Mouse (Mus musculus): ENCODE results near the gene Abcc12. TPM values are rescaled to one million over a fixed set of nuclear protein-coding genes. Genes with fewer than 3 reads are reported as not detected.

Gene Abcc12
- polyA plus RNA-seq, 1 experiment from 2014 or later = 0.55 TPM

DNA sequence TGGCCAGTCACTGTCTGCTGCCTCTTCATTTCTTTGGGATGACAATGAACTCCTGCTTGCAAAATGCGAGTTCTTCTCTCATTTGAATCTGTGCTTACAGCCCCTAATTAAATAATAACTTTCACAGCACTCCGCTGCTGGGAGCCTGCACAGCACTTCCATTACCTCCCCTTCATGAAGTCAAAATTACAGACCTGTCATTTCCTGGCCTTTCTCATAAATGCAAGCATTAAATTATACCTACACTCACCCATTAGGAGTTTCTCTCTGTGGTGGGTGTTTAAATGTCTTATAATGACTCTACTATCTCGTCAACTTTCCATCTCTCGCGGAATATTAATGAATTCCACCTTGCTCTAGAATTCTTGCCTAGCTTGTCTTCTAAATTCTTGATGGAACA is 120.1 kb downstream of the Abcc12 start:
- Histone ChIP-seq H3K27me3 (ENCODE audit: control insufficient read depth, insufficient read depth, low read depth, low read length) (no peaks in the 10 kb centered on the region), H3K4me1 (replicated peaks; ENCODE audit: control insufficient read depth, insufficient read depth, low read length) (no peaks in the 10 kb centered on the region), H3K4me2 (ENCODE audit: low read depth, low read length) (no peak overlapping the region), H3K4me3 (ENCODE audit: low read length) (no peak overlapping the region), H3K36me3 (ENCODE audit: control insufficient read depth, insufficient read depth, low read length) (no peaks in the 10 kb centered on the region), H3K27ac (ENCODE audit: low read length) (no peak overlapping the region), H3K9ac (ENCODE audit: low read length) (no peak overlapping the region), H3K9me3 (ENCODE audit: control insufficient read depth, low read length) (no peaks in the 10 kb centered on the region)
- WGBS = 84% methylated on average over 5 of the region's 5 CpGs
- no peak for ATAC-seq (ENCODE audit: low read depth)

DNA sequence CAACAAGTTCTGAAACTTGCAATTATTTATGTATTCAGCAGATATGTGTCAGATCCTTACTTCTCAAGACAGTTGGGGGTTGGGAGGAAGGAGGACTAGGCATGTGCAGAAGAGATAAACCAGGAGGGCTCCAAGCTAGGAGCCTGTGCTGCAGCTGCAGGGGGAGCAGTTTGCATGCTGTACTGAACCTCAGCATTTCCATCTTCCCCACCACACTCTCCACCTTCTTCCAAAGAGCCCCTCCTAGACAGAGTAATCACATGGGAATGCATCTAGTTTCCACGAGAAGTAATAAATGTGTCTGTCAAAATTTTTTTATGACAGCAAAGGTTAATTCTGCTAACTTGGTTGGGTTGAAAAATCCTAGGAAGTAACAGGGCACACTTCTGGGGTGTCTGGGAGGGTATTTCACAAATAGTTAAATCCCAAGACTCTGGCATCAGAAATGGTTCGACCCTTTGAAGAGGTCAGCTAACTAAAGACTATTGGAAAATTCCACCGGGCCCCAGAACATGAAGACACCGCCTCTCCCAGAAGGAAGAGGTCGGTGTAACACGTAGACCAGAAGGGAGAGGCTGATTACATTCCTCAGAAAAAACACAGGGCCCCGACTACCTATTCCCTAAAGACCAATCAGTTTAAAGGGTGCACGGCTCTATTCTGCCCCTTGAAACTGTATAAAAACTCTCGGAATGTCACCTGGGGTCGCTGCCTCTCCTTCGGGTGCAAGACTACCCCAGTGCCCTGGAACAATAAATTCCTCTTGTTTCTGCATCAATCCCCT is 126.6 kb downstream of the Abcc12 start:
- no peak for ATAC-seq (ENCODE audit: low read depth)
- Histone ChIP-seq H3K9ac (ENCODE audit: low read length) (no peak overlapping the region), H3K9me3 (ENCODE audit: control insufficient read depth, low read length) (no peaks in the 10 kb centered on the region), H3K27me3 (ENCODE audit: control insufficient read depth, insufficient read depth, low read depth, low read length) (no peaks in the 10 kb centered on the region), H3K4me3 (ENCODE audit: low read length) (no peak overlapping the region), H3K27ac (ENCODE audit: low read length) (no peak overlapping the region), H3K4me1 (replicated peaks; ENCODE audit: control insufficient read depth, insufficient read depth, low read length) (no peaks in the 10 kb centered on the region), H3K36me3 (ENCODE audit: control insufficient read depth, insufficient read depth, low read length) (no peaks in the 10 kb centered on the region), H3K4me2 (ENCODE audit: low read depth, low read length) (no peak overlapping the region)
- WGBS = 71% methylated on average over 11 of the region's 11 CpGs

DNA sequence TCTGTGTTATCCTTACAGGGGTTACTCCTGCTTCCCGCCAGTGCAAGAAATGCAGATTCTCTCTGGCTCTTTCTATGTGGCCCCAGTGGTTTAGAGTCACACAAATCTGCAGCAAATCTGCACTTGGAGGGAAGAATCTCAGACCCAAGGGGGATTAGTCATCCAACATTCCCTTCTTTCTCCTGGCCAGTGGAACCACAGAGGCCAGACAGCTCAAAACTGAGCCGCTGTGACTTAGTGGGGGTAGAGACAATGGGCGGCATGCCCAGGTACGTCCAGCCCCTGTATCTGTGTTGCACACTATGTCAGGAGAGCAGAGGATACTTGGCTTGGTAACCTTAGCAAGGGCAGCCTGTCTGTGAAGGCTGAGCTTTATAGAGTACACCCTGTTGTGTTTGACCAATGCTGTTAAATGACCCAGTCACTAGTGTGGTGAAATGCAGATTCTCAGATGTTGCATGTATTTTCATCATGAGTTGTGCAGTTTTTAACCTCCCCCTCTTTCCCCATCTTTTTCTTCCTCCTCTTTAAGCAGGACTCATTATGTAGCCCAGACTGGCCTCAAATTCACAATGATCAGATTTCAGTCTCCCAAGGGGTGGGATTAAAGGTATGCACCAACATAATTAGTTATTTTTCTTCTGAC is 130.5 kb downstream of the Abcc12 start:
- Histone ChIP-seq H3K4me3 (ENCODE audit: low read length) (no peak overlapping the region), H3K9ac (ENCODE audit: low read length) (no peak overlapping the region), H3K27me3 (ENCODE audit: control insufficient read depth, insufficient read depth, low read depth, low read length) (no peaks in the 10 kb centered on the region), H3K36me3 (ENCODE audit: control insufficient read depth, insufficient read depth, low read length) (no peaks in the 10 kb centered on the region), H3K27ac (ENCODE audit: low read length) (no peak overlapping the region), H3K9me3 (ENCODE audit: control insufficient read depth, low read length) (no peaks in the 10 kb centered on the region), H3K4me1 (replicated peaks; ENCODE audit: control insufficient read depth, insufficient read depth, low read length) (no peaks in the 10 kb centered on the region), H3K4me2 (ENCODE audit: low read depth, low read length) (no peak overlapping the region)
- WGBS = 88% methylated on average over 4 of the region's 4 CpGs
- no peak for ATAC-seq (ENCODE audit: low read depth)

DNA sequence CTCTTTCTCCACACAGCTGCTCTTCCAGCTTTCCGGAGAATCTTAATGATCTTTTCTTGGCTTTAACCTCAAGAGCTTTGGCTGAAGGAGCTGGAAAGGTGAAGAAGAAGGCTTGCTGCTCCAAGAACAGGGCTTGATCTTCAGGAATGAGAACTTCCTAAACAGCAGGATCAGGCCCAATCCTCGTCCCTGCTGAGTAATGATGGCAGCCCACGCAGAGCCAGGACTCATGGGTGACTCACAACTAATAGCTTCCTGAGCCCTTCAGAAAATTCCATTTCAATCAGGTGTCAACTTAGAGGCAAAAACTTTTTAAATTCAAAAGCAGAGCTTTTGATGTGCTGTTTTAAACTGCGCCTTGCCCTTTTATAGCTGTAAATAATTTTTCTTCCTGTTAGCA is 135.0 kb downstream of the Abcc12 start:
- H3K9ac ChIP-seq (ENCODE audit: low read length) = no peak overlapping the region
- no peaks in the 10 kb centered on the region for H3K27me3 ChIP-seq (ENCODE audit: control insufficient read depth, insufficient read depth, low read depth, low read length)
- no peak for ATAC-seq (ENCODE audit: low read depth)
- H3K27ac ChIP-seq (ENCODE audit: low read length) = no peak overlapping the region
- H3K4me3 ChIP-seq (ENCODE audit: low read length) = no peak overlapping the region
- H3K4me1 ChIP-seq (replicated peaks; ENCODE audit: control insufficient read depth, insufficient read depth, low read length) = no peaks in the 10 kb centered on the region
- 65% methylated on average over 4 of the region's 4 CpGs for WGBS
- no peak overlapping the region for H3K4me2 ChIP-seq (ENCODE audit: low read depth, low read length)
- no peaks in the 10 kb centered on the region for H3K9me3 ChIP-seq (ENCODE audit: control insufficient read depth, low read length)
- no peaks in the 10 kb centered on the region for H3K36me3 ChIP-seq (ENCODE audit: control insufficient read depth, insufficient read depth, low read length)

DNA sequence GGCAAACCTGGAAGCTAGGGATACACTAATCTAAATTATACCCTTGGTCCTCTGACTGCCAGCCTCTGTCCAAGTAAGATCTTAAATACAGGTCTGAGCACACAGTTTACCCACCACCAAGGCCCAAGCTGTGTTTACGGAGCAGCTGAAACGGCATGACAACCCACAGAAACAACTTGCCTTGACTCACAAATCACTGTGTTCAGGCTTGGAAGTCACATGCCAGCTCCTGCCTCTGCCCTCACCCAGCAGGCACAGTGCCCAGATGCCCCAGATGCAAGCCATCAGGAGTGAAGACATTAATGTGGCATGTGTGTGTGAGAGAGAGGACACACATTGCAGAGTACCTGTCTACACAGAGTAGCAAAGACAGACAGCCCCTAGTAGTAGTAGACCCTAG is 136.7 kb downstream of the Abcc12 start:
- H3K27me3 ChIP-seq (ENCODE audit: control insufficient read depth, insufficient read depth, low read depth, low read length) = no peaks in the 10 kb centered on the region
- no peak overlapping the region for H3K4me3 ChIP-seq (ENCODE audit: low read length)
- H3K36me3 ChIP-seq (ENCODE audit: control insufficient read depth, insufficient read depth, low read length) = no peaks in the 10 kb centered on the region
- no peak overlapping the region for H3K27ac ChIP-seq (ENCODE audit: low read length)
- H3K4me2 ChIP-seq (ENCODE audit: low read depth, low read length) = no peak overlapping the region
- H3K9ac ChIP-seq (ENCODE audit: low read length) = no peak overlapping the region
- no peak for ATAC-seq (ENCODE audit: low read depth)
- H3K4me1 ChIP-seq (replicated peaks; ENCODE audit: control insufficient read depth, insufficient read depth, low read length) = no peaks in the 10 kb centered on the region
- WGBS = 71% methylated on average over 2 of the region's 2 CpGs
- H3K9me3 ChIP-seq (ENCODE audit: control insufficient read depth, low read length) = no peaks in the 10 kb centered on the region

DNA sequence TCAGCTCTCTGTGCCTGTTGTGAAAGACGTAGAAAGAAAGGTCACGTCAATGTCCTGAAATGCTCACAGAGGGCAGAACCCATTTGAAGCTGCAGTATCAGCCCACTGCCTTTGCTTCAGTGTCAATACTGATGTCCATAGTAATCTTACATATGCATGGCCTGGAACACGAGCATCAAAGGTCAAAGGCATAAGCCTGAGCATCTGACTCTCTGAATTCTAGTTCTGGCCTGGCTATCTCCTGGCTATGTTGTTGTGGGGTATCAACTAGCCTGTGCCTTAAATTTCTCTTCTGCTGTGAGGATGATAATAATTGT is 141.5 kb downstream of the Abcc12 start:
- no peaks in the 10 kb centered on the region for H3K36me3 ChIP-seq (ENCODE audit: control insufficient read depth, insufficient read depth, low read length)
- 60% methylated on average over 3 of the region's 3 CpGs for WGBS
- H3K4me1 ChIP-seq (replicated peaks; ENCODE audit: control insufficient read depth, insufficient read depth, low read length) = no peaks in the 10 kb centered on the region
- H3K9ac ChIP-seq (ENCODE audit: low read length) = no peak overlapping the region
- no peaks in the 10 kb centered on the region for H3K9me3 ChIP-seq (ENCODE audit: control insufficient read depth, low read length)
- H3K4me2 ChIP-seq (ENCODE audit: low read depth, low read length) = no peak overlapping the region
- no peaks in the 10 kb centered on the region for H3K27me3 ChIP-seq (ENCODE audit: control insufficient read depth, insufficient read depth, low read depth, low read length)
- ATAC-seq (ENCODE audit: low read depth) = no peak
- H3K27ac ChIP-seq (ENCODE audit: low read length) = no peak overlapping the region
- H3K4me3 ChIP-seq (ENCODE audit: low read length) = no peak overlapping the region

DNA sequence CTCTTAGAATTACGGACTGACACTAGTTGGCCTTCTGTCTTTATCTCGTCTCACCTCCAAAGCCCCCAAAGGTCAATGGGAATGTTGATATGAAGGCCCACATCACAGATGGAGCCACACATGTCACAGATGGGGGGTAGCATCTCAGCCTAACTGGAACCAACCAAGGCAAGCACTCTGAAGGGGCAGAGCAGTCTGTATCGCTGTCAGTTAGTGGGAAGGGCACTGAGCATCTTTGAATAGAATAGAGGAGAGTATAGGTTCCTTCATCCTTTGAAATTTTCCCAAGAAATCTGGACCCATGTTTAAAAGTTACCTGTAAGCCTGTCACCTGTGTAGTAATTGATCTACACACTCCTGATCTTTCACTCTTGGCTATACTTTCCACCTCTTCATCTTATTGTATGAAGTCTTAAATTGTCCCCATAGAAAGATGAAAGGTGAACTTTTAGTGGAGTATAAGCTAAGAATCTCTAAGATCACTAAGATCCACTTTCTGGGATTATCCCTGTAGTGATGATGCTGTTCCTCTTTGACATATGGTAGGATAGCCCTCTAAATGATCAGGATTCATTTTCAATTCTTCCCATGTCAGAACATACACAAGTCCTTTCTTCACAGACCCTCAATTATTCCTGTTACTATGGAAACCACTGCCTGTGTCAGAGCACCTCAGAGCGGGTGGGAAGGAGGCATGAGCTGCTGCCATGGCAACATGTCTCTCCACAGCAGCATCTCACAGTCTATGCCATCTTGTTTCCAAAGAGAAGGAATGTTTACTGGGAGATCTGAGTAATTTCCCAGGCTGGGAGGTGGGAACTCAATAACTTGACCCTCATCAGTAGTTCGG is 142.1 kb downstream of the Abcc12 start:
- H3K4me3 ChIP-seq (ENCODE audit: low read length) = no peak overlapping the region
- no peaks in the 10 kb centered on the region for H3K36me3 ChIP-seq (ENCODE audit: control insufficient read depth, insufficient read depth, low read length)
- H3K9me3 ChIP-seq (ENCODE audit: control insufficient read depth, low read length) = no peaks in the 10 kb centered on the region
- no peaks in the 10 kb centered on the region for H3K4me1 ChIP-seq (replicated peaks; ENCODE audit: control insufficient read depth, insufficient read depth, low read length)
- no peak overlapping the region for H3K4me2 ChIP-seq (ENCODE audit: low read depth, low read length)
- H3K27me3 ChIP-seq (ENCODE audit: control insufficient read depth, insufficient read depth, low read depth, low read length) = no peaks in the 10 kb centered on the region
- no peak overlapping the region for H3K27ac ChIP-seq (ENCODE audit: low read length)
- WGBS = 45% methylated on average over 5 of the region's 5 CpGs
- ATAC-seq (ENCODE audit: low read depth) = no peak
- no peak overlapping the region for H3K9ac ChIP-seq (ENCODE audit: low read length)

DNA sequence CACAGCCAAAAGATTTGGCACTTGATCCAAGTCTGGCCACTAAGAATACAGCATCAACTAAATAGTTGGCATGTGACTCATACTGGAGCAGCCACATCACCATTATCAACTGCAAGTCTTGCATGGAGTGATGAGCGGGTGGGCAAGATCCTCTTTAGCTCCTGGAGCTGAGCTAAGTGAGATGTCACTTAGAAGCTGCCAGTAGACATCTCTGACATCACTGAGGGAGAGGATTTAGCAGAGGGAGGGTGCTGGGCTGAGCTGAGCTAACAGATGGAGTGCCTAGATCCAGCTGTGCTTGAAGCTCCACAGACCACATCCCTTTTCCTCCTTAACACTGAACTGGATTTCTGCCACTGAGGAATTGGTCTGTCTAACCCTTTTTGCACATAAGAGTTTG is 143.1 kb downstream of the Abcc12 start:
- Histone ChIP-seq H3K9me3 (ENCODE audit: control insufficient read depth, low read length) (no peaks in the 10 kb centered on the region), H3K36me3 (ENCODE audit: control insufficient read depth, insufficient read depth, low read length) (no peaks in the 10 kb centered on the region), H3K4me3 (ENCODE audit: low read length) (no peak overlapping the region), H3K9ac (ENCODE audit: low read length) (no peak overlapping the region), H3K4me1 (replicated peaks; ENCODE audit: control insufficient read depth, insufficient read depth, low read length) (no peaks in the 10 kb centered on the region), H3K4me2 (ENCODE audit: low read depth, low read length) (no peak overlapping the region), H3K27me3 (ENCODE audit: control insufficient read depth, insufficient read depth, low read depth, low read length) (no peaks in the 10 kb centered on the region), H3K27ac (ENCODE audit: low read length) (no peak overlapping the region)
- no peak for ATAC-seq (ENCODE audit: low read depth)
- 57% methylated on average over 1 of the region's 1 CpGs for WGBS
